Mouse (Mus musculus): ENCODE measurements around the gene Ttll11.

Ttll11 gene

GRCm38 (mm10) chr2:35723267-35723666 lies 256.4 kb downstream of the Ttll11 start:
- no peak for DNase-seq (ENCODE audit: extremely low spot score)

DNA sequence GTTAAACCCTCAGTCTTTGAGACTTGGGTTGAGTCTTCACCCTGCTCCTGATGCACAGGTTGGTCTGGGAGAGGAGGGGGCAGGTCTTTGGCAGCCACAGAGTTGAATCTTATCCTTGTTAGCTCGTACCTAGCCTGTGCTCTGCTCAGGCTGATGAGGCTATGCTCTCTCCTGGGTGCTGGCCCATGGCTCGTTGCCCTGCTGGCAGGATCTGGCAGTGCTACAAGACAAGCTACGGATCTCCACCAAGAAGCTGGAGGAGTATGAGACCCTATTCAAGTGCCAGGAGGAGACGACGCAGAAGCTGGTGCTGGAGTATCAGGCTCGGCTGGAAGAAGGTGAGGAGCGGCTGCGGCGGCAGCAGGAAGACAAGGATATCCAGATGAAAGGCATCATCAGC lies 256.9 kb downstream of the Ttll11 start:
- DNase-seq (ENCODE audit: extremely low spot score), result no peak

DNA sequence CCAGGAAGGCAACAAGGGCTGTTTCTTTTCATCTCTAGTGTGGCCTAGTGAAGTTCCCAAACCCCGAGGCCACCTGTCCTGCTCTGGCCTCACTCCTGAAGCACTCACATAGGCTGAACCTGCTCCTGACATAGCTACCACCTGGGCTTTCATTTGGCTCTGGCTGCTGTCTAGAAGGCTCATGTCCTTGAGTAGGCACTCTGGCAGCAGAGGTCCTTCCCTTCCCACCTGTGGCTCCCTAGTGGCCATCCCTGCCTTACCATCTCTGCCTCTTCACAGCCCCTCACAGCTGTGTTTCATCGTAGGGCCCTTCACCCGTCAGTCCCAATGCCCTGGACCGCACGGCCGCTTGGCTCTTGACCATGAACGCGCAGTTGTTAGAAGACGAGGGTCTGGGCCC lies 258.8 kb downstream of the Ttll11 start:
- no peak for DNase-seq (ENCODE audit: extremely low spot score)

GRCm38 (mm10) chr2:35720550-35720949 lies 259.2 kb downstream of the Ttll11 start:
- DNase-seq (ENCODE audit: extremely low spot score), result no peak

DNA sequence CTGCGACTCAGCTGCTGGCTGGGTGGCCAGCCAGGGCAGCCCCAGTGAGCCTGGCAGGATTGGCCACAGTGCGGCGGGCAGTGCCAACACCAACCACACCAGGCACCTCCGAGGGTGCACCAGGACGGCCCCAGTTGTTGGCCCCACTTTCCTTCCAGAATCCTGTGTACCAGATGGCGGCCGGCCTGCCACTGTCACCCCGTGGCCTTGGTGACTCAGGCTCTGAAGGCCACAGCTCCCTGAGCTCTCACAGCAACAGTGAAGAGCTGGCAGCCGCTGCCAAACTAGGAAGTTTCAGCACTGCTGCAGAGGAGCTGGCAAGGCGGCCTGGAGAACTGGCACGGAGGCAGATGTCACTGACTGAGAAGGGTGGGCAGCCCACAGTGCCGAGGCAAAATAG lies 259.6 kb downstream of the Ttll11 start:
- DNase-seq (ENCODE audit: extremely low spot score), result no peak

DNA sequence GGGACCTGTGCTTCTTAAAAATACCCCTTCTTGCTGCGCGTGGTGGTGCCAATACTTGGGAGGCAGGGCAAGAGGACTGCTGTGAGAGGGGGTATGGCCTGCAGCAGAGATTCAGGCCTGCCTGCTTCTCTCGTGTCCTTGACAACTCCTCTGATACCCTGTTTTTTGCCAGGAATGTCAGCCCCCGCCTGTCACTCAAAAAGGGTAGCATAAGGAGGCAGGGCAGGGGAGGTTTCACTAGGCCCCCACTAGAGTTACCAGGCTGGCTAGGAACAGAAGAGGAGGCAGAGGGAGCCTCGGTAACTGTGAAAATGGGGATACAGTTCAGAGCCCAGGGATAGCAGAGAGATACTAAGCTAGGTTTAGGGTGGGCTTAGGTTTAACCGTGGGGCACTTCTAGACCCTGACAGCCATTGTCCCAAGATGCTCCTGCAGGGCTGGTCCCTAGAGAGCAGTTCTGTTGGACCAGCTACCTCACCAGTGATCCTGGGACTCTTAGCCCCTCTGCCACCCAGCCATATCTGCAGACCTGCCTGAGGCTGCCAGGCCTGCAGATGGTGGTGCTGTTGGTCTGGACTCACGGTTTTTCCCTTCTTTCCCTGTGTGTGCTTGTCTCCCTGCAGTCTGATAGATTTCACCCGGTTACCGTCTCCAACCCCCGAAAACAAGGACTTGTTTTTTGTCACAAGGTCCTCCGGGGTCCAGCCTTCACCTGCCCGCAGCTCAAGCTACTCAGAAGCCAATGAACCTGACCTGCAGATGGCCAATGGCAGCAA lies 260.3 kb downstream of the Ttll11 start:
- DNase-seq (ENCODE audit: extremely low spot score), result no peak

DNA sequence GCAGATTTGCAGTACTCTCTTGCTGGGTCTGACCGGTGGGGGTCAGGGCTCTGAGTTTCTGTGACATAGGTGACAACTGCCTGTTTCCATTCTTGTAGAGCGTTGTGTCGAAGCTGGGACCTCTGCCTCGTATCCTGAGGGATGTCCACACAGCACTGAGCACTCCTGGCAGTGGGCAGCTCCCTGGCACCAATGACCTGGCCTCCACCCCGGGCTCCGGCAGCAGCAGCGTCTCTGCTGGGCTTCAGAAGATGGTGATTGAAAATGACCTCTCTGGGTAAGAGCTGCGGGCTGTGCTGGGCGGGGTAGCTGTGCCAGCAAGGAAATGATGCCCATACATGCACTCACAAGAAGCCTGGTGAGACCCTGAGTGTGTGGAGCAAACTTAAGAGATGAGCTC lies 261.1 kb downstream of the Ttll11 start:
- DNase-seq (ENCODE audit: extremely low spot score), result no peak

GRCm38 (mm10) chr2:35718003-35718500 lies 261.7 kb downstream of the Ttll11 start:
- no peak for DNase-seq (ENCODE audit: extremely low spot score)

GRCm38 (mm10) chr2:35716175-35716574 lies 263.5 kb downstream of the Ttll11 start:
- no peak for DNase-seq (ENCODE audit: extremely low spot score)

GRCm38 (mm10) chr2:35715485-35715884 lies 264.2 kb downstream of the Ttll11 start:
- no peak for DNase-seq (ENCODE audit: extremely low spot score)

GRCm38 (mm10) chr2:35714742-35715167 lies 265.0 kb downstream of the Ttll11 start:
- DNase-seq (ENCODE audit: extremely low spot score), result no peak

DNA sequence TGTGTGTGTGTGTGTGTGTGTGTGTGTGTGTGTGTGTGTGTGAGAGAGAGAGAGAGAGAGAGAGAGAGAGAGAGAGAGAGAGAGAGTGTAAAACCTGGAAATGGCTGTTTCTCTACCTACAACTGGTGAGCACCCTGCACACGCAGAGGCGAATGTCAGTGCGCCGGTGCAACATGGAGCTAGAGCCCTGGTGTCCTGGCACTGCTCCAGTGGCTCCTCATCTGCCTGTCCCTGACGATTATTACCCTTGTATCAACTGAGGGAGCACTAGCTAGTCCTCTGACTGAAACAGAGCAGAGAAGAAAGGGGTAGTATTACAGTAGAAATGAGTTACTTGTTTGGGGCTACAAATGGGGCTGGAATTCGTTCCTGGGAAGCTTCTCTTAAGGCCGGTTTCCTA lies 266.3 kb downstream of the Ttll11 start:
- no peak for DNase-seq (ENCODE audit: extremely low spot score)

- DNase-seq (ENCODE audit: extremely low spot score), result no peak
Observed at GRCm38 (mm10) chr2:35712611-35713010, 267.1 kb downstream of the Ttll11 start.

- DNase-seq (ENCODE audit: extremely low spot score), result no peak
Observed at GRCm38 (mm10) chr2:35703241-35703640, 276.5 kb downstream of the Ttll11 start.

GRCm38 (mm10) chr2:35702608-35703007 lies 277.1 kb downstream of the Ttll11 start:
- no peak for DNase-seq (ENCODE audit: extremely low spot score)

DNA sequence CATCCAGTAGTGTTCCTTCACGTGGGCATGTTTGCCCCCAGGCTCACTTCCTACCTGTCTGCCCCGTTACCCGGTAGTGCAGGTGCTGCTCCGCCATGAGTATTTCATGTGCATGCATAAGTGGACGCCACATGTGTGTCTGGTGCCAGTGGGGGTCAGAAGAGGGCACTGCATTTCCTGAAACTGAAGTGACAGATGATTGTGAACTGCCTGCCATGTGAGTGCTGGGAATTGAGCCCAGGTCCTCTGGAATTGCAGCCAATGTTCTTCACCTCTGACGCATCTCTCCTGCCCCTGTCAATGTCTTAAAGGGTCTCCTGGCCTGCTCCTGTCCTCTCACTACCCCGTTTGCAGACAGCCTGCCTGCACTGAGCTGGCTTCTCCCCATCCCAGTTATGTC lies 277.7 kb downstream of the Ttll11 start:
- no peak for DNase-seq (ENCODE audit: extremely low spot score)

Measured in embryo, embryonic 9.5 days (tissue).